Mouse (Mus musculus) spleen, postnatal 36 days (tissue): ENCODE measurements around the gene Sohlh1.

Experiments used
- DNase-seq, 2 experiments: peaks; one replicate each; pipeline ENCODE4 v3.0.0; 2022; ENCODE audit warnings: low spot score in 2 of 2, mixed read lengths in 1 of 2

Sohlh1 gene

DNA sequence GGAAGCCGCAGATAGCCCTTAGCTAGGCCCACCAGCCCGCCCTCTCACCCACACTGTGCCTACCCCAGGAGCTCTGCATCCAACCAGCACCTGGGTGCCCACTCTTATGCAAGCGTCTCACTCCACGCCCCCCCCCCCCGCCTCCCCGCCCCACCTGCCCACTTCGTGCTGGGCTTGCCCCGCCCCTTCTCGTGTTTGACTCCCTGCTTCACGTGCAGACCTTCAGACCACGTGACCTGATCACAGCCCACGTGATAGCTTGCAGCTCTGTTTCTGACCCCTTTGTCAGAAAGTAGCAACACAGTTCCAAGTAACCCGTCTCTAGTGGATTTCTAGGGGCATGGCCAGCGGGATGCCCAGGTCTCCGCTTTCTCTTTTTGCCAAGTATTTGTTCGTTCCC lies at the start of gene Sohlh1:
Gene Sohlh1, minus strand, starts transcription at position 23 of the 400 bp plus-strand sequence.
- no peak for DNase-seq

GRCm38 (mm10) chr2:25892440-25892839 lies 45.4 kb upstream of the Sohlh1 start:
- no peak for DNase-seq

GRCm38 (mm10) chr2:25888144-25888543 lies 41.1 kb upstream of the Sohlh1 start:
- DNase-seq = no peak

GRCm38 (mm10) chr2:25887226-25887625 lies 40.2 kb upstream of the Sohlh1 start:
- no peak for DNase-seq

DNA sequence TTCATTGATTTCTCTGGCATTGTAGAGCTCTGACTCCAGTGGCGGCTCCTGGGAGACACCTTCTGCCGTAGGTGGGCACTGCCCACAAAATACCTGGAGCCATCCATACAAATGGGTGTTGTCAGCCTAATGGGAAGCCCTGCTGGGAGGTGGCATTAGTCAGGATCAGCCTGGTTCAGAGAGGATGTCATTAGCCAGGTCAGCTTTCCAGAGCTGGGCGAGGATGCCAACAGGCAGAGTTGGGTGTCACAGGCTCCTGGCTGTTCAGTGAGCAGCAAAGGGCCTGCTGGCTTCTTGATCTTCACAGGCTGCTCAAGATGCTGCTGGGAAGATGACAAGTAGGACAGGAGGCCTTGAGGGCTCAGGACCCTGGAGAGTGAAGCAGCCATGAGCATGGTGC lies 37.7 kb upstream of the Sohlh1 start:
- DNase-seq = no peak

GRCm38 (mm10) chr2:25882276-25882675 lies 35.2 kb upstream of the Sohlh1 start:
- DNase-seq = no peak

DNA sequence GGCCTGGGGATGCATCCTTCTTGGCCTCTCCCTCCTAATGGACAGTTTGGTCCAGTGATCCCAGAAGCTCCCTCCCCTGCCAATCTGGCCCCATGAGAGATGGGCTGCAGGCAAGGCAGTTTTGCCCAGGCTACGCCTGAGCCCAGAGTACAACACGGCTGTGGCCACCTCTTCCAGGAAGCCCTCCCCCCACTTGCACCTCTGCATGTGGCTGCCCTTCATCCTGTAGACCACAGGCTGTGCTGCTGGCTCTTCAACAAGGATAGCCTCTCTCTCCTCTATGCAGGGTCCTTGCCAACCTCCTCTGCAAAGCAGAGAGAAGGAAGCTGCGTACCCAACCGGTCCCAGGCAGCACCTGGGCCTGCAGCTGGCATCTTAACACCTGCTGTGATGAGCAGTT lies 32.0 kb upstream of the Sohlh1 start:
- DNase-seq = no peak

DNA sequence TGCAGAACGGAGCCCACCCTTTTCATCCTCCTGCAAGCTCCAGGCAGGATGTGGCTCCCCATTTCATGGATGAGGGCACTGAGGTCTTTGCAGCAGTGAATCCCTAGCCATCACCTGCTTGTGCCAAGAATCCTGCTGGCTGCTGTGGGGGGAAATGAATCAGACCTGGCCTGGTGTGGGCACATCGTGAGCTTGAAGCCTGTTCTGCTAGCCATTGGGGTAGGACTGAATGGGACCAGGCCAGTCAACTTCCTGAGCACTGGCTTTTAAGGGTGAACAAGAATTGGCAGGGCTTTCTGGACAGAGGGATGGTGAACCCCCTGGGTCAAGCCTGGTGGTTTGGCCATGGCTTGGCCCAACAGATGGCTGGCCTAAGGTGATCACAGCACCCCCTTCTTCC lies 31.5 kb upstream of the Sohlh1 start:
- no peak for DNase-seq

DNA sequence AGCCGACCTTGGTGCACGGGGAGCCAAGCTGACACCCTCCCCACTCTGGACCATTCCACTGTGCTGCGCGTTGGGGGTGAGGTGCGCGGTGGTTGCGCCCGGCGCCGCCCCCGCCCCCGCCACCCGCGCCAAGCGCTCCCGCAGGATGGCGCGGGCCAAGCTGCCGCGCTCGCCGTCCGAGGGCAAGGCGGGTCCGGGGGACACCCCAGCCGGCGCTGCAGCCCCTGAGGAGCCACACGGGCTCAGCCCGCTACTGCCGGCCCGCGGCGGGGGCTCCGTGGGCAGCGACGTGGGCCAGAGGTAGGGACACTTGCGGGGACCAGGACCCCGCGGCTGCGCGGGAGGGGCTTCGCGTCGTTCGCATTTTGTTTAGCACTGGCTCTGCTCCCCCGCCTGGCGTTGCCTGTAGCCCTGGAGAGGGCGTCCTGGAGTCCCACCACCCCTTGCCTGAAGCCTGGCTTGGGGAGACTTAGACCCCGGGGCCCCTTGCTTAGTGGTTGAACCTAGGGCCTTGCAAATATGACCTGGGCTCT lies 30.8 kb upstream of the Sohlh1 start:
- DNase-seq = no peak

- no peak for DNase-seq
Observed at GRCm38 (mm10) chr2:25877250-25877735, 30.2 kb upstream of the Sohlh1 start.

DNA sequence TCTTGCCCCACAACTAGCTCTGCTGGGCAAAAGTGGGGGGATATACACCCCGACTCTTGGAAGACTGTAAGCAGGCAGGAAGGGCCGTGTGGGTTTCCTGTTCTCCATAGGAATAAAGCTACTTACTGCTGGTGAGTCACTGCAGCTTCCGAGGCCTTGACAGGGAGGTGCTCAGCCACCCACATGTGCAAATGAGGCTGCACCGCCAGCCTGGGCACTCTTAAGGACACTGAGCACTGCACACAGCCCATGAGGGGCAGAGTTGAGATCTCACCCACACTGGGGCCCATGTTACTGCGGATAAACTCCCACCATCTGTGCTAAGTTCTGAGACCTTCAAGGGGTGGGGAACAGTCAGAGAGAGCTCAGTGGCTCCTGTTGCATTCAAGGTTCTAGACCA lies 19.6 kb upstream of the Sohlh1 start:
- DNase-seq = no peak

DNA sequence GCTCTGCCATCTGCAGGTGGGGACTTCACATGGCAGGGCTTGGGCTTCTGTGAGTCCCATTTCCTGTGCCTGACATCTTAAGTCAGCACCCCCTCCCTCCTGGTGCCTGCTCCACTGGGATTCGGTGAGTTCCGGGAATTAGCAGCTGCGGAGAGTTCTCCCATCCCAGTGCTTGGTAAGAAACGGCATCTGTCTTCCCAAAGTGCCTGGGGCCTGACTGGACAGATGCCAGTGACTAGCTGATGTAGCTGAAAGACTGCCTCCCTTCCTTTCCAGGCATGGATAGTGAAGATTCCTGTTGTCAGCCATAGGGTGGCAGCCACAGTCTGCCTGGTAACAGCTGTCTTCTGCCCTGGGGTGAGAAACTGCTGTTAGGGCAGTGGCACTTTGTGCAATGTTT lies 18.4 kb upstream of the Sohlh1 start:
- no peak for DNase-seq

DNA sequence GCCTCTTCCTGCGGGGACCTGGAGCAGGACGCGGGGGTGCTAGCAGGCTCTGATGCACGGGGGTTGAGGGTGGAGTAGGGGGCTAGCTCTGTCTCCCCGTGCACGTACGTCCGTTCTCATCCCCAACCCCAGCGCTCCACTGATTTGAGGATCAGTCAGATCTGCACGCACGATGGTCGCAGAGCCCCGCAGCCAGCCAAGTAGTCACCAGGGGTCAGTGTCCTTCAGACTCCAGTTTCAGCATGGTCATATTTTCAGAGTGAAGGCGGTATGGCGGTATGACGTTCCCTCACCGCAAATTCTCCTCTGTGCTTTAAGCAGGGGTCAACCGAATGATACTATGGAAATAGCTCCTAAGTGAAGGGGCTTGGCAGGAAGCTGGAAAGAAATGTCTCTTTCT lies 17.2 kb upstream of the Sohlh1 start:
- DNase-seq = no peak

GRCm38 (mm10) chr2:25863337-25864131 lies 16.5 kb upstream of the Sohlh1 start, which contains the start of gene Kcnt1:
Gene Kcnt1 (plus strand): TSS chr2:25863734.
- DNase-seq = no peak

DNA sequence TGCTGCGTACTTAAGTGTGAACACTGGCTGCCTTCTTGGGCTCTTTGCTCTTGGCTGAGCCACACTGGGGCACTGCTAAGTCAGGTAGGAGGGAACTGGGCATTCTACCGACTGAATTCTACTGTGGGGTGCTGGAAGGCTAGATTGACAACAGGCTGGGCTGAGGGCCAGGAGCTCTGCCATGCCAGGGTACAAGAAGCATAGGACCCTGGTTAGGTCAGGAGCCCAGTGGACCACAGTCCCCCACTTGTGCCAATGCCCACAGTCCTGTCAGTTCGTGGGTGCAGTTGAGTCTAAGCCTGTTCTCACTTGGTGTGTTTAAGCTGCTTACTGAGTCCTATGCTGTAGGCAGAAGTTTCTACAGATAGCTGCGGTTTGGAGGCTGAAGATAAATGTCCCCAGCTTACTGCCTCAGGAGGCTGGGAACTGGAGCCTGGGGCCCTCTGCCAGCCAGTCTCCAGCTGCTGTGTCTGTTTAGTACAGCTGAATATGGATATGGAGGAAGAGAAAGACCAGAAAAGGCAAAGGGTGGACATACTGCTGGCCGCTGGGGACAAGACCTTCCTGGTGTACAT lies 15.7 kb upstream of the Sohlh1 start:
- DNase-seq = no peak

- no peak for DNase-seq
Observed at GRCm38 (mm10) chr2:25862038-25862437, 15.0 kb upstream of the Sohlh1 start.

- DNase-seq = no peak
Observed at GRCm38 (mm10) chr2:25859891-25860290, 12.8 kb upstream of the Sohlh1 start.

GRCm38 (mm10) chr2:25853998-25854397 lies 7.0 kb upstream of the Sohlh1 start:
- no peak for DNase-seq

- DNase-seq = peak; percentile 17 to 39
Observed at GRCm38 (mm10) chr2:25852626-25853025, 5.6 kb upstream of the Sohlh1 start.

- DNase-seq = peak; percentile 24 to 27
Observed at GRCm38 (mm10) chr2:25850330-25850729, 3.3 kb upstream of the Sohlh1 start.

- DNase-seq = no peak
Observed at GRCm38 (mm10) chr2:25846516-25846915, 532 bp downstream of the Sohlh1 start.

DNA sequence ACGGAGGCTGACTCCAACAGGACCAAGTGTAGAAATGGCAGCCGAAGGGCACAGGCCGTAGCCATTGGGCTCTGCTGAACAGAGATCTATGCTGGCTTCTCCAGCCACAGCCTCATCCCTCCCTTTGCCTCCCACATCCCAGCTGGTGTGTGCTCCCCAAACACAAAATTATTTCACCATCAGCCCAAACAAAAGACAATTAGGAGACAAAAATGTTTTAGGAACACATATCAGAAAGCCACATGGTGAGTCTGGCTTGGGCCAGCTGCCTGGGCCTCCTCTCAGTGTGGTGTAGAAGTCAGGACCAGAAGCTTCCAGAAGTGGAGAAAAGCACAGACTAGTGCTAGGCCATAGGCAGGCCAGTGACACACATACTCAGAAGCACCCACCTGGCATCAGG lies 3.0 kb downstream of the Sohlh1 start:
- no peak for DNase-seq

DNA sequence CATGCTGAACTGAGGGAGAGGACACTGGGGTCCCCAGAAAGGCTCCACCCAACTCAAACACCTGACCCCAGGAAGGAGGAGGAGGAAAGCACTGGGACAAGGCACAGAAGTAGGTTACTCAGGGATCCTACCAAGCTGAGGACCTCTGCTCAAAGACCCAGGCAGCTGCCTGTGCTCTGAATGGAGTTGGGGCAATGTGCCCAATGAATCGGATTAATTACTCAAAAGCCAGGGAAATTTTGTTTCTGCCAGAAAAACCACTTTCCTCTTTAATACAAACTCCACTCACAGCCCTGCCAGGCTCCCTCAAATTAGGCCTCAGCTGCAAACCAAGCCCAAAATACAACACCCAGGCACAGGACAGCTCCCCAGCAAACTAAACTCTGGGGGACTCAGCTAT lies 4.3 kb downstream of the Sohlh1 start:
- no peak for DNase-seq
